Mouse (Mus musculus): Measurements from ENCODE around the gene Myocd. TPM values are rescaled to one million over a fixed set of nuclear protein-coding genes. Genes with fewer than 3 reads are reported as not detected.

Myocd gene
- polyA plus RNA-seq, 3 experiments from 2014 or later, result 0.09 TPM; not detected in 2

DNA sequence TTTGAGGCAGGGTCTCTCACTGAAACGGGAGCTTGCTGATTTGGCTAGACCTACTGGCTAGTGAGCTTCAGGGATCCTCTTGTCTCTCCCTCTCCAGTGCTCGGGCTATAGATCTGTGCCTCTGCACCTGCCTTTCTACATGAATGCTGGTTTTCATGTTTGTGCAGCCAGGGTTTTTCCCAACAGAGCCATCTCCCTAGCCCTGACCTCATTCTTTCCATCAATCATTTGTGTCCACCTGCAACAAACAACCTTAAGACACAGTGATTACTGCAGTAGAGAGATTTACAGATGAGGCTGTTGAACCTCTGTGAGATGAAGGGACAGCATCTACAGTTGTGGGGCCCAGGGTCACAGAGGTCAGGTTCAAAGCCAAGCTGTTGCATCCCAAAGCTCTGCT lies 56.0 kb downstream of the Myocd start:
- no peak for ATAC-seq

- ATAC-seq, result no peak
Observed at GRCm38 (mm10) chr11:65211701-65212100, 58.1 kb downstream of the Myocd start.

DNA sequence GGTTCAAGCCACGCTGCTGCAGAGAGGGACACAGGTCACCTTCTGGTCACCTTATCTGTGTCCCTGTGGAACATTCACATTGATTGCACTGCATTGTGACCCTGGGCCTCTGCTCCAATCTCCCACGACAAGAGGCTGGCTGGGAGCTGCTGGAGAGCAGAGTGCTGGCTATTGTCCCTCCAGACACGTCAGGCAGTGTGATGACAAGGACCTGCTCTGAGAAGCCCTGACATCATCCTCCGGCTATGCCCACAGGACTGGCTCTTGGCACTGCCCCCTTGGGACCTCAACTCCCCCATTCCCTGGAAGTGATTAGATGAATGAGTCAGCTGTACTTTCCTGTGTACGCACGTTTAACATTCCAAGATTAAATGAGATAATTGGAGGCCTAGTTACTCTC lies 60.3 kb downstream of the Myocd start:
- ATAC-seq, result no peak

DNA sequence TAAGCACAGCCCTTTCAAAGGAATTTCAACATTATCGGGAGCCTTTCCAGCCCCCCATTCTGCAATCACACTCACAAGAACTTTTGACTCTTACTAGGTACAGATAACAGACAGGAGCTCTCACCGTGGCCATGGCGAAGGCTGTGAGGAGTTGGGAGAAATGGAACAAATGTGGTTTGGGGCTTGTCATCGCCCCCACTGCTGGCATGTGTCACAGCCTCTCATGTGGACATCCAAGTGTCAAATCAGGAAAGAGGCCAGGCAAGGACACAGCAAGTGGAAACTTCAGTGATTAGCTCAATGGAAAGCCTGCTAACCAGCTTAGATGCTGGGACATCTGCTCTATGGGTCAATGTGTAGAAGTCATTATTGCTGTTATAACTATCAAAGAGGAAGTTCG lies 64.5 kb downstream of the Myocd start:
- no peak for ATAC-seq

- ATAC-seq, result no peak
Observed at GRCm38 (mm10) chr11:65204651-65205050, 65.1 kb downstream of the Myocd start.

- no peak for ATAC-seq
Observed at GRCm38 (mm10) chr11:65203020-65203419, 66.8 kb downstream of the Myocd start.

DNA sequence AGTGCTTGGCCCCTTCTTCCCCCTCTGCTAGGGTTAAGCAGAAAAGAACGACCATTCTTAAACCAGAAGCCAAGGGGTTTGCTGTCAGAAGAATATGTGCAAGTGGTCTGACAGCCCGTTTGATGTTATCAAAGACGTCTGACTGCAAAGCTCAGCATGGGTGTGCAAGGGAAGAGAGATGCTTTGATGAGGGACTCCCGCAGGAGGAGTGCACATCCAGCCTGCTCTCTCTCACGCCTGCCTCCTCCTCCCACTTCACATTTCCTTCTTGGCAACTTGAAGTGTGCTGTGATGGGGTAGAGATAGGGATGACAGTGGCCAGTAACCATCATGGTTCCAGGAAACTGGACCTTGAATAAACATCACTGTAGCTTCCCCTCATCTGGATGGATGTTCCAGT lies 67.6 kb downstream of the Myocd start:
- no peak for ATAC-seq

DNA sequence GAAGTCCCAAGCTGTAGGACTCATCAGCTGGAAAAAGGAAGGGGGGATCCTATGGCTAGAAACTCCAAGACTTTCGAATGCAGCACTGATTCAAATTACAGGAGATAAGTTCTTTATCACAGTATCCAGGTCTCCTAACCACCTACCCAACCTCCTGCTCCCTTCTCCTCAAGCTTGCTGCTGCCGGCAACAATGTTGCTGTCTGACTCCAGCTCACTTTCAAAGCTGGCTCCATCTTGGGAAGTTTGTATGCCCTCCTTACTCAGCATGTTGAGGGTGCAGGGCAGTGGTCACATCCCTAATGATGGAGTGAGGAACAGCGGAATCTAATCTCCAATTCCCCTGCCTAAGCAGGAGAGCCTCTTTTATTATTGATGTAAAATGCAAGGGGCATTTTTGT lies 71.8 kb downstream of the Myocd start:
- no peak for ATAC-seq

DNA sequence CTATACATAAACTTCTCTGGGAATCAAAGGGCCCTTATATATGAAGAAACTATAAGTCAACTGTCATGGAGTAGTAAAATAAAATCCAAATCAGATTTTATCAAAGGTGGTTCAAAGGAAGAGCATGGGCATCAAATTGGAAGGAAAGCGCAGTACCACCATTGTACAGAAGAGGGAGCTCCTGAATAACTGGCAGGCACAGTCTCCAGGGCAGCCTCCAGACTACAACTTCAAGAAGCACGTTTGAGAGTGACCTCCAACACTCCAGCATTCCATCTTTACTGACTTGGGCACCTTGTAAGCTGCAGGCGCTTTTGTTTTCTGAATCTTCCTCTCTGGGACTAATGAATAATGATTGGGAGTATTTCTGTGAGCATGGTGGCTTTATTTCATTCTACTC lies 72.5 kb downstream of the Myocd start:
- ATAC-seq, result no peak

- no peak for ATAC-seq
Observed at GRCm38 (mm10) chr11:65186974-65187373, 82.8 kb downstream of the Myocd start.

GRCm38 (mm10) chr11:65185114-65185513 lies 84.7 kb downstream of the Myocd start:
- no peak for ATAC-seq

DNA sequence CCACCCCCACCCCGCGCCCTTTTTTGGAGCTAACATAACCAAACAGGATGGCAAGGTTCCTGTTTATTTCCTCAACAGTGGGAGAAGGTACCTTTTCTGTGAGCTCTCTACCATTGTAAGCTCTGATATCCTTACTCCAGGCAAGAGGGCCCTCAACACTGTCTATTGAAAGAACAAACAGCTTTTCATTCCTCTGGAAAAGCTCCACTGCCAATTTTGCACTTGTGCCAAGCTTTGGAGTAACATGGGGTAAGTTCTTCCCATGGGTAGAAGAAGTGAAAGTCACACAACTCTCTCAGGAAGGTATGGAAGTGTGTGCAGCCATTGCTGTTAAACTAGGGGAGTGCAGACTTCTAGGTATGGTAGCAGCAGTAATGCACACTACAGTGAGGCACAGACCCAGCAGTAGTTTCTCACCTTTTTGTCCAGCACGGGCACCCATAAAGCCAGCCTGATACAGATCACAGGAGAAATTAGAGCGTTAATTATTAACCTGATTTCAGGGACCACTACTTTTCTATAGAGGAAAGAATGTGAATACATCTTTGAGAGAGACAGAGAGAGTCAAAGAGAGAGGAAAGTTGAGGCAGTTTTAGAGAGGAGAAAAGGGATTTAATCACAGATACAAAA lies 99.6 kb downstream of the Myocd start:
- ATAC-seq, result no peak

- no peak for ATAC-seq
Observed at GRCm38 (mm10) chr11:65162767-65163120, 107.0 kb downstream of the Myocd start, which contains the start of gene Arhgap44. Gene Arhgap44, minus strand, starts transcription at chr11:65162961.

DNA sequence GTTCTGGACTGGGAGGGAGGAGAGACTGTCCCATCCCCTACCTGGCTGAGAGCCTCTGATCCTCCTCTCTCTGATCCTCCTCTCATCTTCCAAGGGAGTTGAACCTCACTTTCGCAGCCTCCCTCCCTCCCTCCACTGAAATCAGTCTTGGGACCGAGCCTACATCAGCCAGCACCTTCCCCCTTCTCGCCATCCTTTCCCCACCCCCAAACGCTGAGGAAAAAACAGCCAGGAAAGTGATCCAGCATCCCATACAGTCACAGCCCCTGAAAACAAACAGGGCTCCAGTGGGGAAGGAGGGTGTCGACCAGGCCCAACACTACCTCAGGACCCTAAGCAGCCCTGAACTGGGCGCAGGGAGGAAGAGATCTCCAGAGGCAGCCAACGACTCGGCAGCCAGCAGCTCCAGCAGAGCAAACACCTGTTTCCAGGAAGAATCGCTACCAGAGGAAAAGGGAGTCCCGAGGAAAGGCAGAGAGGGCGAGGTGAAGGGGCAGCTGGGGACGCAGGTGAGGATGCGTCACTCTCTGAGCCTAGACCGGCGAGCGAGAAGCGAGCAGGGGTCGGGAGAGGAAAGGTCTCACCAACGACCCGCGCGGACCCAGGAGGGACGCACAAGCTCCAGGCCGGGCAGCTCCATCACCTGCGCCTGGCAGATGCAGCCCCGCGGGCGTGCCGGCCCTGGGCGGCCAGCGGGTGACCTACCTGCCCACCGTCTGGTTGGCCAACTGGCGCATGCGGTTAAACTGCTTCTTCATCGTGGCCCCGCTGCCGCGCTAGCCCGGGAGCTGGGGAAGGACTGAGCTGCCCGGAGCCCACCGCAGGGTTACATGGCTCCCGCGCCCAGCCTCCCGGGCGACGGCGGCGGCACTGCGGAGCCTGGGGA lies 107.7 kb downstream of the Myocd start:
- ATAC-seq, result no peak

DNA sequence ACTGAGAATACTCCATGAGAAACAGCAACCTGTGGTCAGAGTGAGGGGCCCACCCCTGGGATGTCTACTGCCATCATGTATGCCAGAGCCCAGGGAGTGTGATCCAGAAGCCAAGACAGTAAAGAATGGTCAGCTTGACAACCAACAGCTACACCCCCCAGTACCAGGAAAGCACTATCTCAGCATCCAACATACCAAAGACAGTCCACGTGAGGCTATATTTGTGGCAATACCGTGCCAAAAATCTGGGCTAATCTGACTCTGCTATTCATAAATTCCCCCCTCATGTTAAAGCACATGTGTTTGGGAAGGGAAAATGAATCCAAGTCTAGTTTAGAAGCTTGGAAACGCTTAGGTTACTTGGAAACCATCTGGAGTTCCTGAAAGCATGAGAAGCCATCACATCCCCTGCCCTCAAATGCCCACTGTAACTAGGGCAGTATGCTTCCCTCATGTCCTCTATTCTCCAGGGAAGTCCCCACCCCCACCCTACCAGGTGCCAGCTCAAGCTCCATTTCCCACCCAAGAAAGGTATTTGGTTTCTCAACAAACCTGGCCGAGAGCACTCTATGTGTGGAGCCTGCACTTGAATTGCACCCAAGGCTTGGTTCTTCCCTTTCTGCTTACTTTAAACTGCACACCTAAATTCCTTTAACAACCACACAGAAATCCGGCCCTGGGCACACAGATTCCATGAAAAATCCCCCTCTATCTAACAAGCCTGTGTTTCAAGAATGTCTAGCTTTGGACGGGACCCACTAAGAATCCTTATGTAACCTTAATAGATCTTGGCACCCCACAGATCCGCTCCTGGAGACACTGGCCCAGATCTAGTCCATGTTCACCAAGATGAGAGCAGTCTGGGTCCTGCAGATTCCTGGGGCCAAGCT lies 108.6 kb downstream of the Myocd start:
- no peak for ATAC-seq

DNA sequence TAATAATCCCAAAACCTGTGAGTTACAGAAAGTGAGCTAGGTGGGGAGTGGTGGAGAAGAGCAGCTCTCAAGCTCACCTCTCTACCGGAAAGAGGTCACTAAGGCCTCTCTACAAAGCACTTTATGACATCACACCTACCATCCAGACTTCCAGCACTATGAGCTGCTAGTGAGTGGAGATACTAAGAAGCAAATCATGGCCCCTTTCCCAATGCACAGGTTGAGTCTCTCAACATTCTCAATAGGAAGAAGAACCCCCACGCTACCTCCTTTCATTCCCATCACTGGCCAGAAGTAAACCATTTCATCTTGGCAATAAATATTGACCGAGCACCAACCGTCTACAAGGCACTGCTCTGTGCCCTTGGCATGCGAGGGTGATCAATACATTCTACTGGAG lies 110.0 kb downstream of the Myocd start, which contains the start of gene 1700086D15Rik:
1700086D15Rik (minus strand) TSS at position 101 of the 400 bp plus-strand sequence.
- ATAC-seq, result no peak

DNA sequence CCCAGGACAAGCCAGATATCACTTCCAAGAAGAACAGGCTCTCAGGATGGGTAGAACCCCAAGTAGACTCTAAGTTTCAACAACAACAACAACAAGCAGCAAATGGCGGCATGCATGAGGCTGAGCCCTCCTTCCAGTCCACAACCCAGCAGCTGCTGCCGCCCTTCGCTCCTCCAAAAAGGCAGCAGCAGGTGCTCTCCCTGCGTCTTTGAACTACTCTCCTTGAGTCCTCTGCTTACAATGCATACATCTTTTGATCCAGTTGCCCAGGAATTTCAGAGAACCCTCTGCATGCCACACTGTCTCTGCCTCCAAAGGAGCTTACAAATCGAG lies 111.2 kb downstream of the Myocd start:
- ATAC-seq, result no peak

- no peak for ATAC-seq
Observed at GRCm38 (mm10) chr11:65157966-65158657, 111.7 kb downstream of the Myocd start.

- no peak for ATAC-seq
Observed at GRCm38 (mm10) chr11:65153006-65153405, 116.8 kb downstream of the Myocd start.

DNA sequence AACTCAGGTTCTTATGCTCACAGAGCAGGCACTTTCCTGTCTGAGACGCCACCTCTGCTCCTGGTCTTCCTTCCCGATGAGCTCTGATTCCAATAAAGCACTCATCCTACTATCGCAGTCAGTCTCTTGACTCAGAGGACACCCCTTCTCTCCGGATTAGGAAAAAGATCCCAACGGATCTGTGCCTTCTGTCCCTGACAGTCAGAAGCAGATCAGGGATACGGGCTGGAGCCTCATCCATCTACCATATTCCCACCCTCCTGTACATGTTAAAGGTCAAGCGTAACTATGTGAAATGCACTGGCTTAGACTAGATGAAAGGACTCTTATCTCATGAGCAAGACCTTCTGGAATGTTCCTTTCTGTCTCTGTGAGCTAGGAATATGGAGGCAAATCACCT lies 121.3 kb downstream of the Myocd start:
- no peak for ATAC-seq

DNA sequence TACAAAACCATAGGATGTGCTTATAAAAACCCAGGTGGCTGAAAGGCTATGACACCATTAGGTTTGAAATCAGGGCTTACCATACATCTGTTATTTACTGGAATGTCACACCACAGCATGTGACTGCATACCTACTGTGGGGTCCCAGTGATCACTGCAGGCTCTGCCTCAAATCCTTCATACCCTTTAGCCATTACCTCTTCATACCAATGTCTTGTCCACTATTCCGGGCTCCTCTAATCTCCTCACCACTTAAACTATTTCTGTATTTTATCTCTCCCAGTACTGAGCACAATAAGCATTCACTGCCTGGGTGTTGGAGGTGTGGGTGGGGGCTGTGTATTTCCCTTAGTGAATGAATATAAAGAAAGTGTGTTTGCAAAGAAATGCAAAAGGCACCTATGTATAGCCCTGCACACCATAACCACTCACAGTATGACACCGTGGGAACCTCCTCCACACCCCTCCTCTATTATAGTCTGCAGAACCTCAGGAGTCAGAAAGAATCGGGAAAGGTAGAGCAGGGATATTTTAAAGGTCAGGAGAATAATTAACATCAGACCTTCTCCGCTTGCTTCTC lies 126.9 kb downstream of the Myocd start:
- ATAC-seq, result no peak

GRCm38 (mm10) chr11:65139030-65139429 lies 130.8 kb downstream of the Myocd start:
- ATAC-seq, result no peak

Measured in inflammation-experienced regulatory T-cells, adult 6 months (primary cell).